Comparison of ENCODE assay signal across 26 mouse cellular contexts in the genomic region with DNA sequence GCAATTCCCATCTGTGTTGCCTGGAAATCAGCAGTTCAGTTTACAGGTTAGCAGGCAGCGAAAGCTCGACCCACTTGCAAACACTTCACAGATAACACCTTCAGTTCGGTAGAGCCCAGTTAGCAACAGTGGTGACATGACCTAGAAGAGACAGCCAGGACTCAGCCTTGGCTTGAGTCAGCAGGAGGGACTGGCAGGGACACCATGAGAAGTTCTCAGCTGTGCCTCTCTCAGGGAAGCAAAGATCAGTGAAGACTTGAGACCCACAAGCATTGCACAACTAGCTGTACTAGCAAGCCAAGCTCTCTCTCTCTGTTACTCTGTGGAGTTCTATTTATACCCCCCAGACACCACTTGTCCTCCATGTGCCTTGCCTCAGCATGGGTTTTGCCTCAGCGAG.
DNase-seq lines count a peak whose midpoint lies in the region; TF ChIP-seq lines count a peak whose summit lies in the region.
"Had no signal": no experiment of that assay in that cellular context is flagged by ENCODE, and none has a peak within 500 bp of the region (broad histone marks: within the 10 kb centered on the region; RNA-seq: fewer than 3 reads in every experiment).

No protein-coding gene starts in this region.

- intact Hi-C loops in gastrocnemius, adult 2 months (cut with DNase I) = no loop called here
- intact Hi-C loops in heart, postnatal 25 days (cut with DNase I) = no loop called here

- peak overlapping the region; percentile 55 for H3K27ac ChIP-seq in gastrocnemius, adult 2 months
- H3K27ac ChIP-seq: embryonic facial prominence, embryonic 10.5 days; embryonic facial prominence, embryonic 13.5 days; forebrain, embryonic 12.5 days; forebrain, embryonic 15.5 days; heart, embryonic 15.5 days; hindbrain, embryonic 10.5 days; hindbrain, embryonic 14.5 days; hindbrain, postnatal 0 days had no signal

- TF ChIP-seq CTCF in gastrocnemius, adult 2 months (IDR thresholded peaks at IDR 0.05) = no peak

- no peak overlapping the region for H3K4me3 ChIP-seq in gastrocnemius, adult 2 months
- H3K4me3 ChIP-seq: embryonic facial prominence, embryonic 10.5 days; embryonic facial prominence, embryonic 13.5 days; erythroblast, embryonic 14.5 days; forebrain, embryonic 12.5 days; forebrain, embryonic 15.5 days; heart, embryonic 12.5 days; heart, embryonic 15.5 days; hindbrain, embryonic 10.5 days had no signal

- DNase-seq in gastrocnemius, adult 2 months = peak; percentile 65
- no peak for DNase-seq in gastrocnemius, postnatal 10 days
- peak; percentile 7 to 42 for DNase-seq in heart, adult 18-20 months
- DNase-seq in heart, postnatal 25 days (ENCODE audit: low spot score) = no peak
- DNase-seq in adipocyte (ENCODE audit: low spot score) = peak; percentile 4
- peak; percentile 59 for DNase-seq in gastrocnemius, postnatal 25 days
- DNase-seq in cerebellum, adult 8-10 months = no peak
- DNase-seq: adrenal gland, postnatal 14 days; cerebellum, adult 11 months; cerebellum, adult 2 months; cerebellum, postnatal 10 days; cerebellum, postnatal 36 days; embryo, embryonic 11 days; heart, postnatal 14 days; kidney, adult 18-20 months; kidney, adult 9 months had no signal

Comparison
In these comparisons a context has a peak if more than half of its experiments do, and no peak if none do; other contexts are left out.
1. DNase-seq: peak in gastrocnemius, adult 2 months (single experiment), heart, adult 18-20 months (2 of 2), adipocyte (single experiment) and gastrocnemius, postnatal 25 days (single experiment); none in gastrocnemius, postnatal 10 days (single experiment), heart, postnatal 25 days (single experiment) and cerebellum, adult 8-10 months (single experiment).